Mouse (Mus musculus): Measurements from ENCODE around the gene Lrp10.

DNA sequence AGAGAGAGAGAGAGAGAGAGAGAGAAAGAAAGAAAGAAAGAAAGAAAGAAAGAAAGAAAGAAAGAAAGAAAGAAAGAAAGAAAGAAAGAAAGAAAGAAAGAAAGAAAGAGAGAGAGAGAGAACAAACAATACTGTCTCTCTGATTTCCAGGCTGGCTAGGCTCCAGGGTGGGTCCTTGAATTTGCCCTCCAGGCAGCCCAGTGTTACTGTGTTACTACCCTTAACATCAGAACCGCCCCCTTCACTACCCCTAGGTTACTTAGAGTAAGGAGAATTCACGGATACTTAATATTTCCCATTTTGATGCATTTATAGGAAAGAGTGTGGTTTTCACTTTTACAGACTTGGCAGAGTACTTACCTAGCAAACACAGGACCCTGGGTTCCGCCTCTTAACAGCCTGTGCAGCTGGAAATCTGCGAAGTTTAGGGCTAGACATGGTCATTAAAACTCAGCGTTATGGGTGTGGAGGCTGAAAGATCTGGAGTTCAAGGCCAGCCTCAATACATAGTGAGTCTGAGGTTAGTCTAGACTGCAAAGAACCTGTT lies 47.6 kb upstream of the Lrp10 start:
- no peak for TF ChIP-seq GATA1 (IDR thresholded peaks at IDR 0.05; ENCODE audit: low read length)
- no peak for TF ChIP-seq TAL1 (IDR thresholded peaks at IDR 0.05; ENCODE audit: low read length)

Data from erythroblast, embryonic 14.5 days (primary cell).